Mouse (Mus musculus) CH12.LX (cell line): Measurements from ENCODE around the gene Cnpy2. TPM values are rescaled to one million over a fixed set of nuclear protein-coding genes. Genes with fewer than 3 reads are reported as not detected.

Source experiments
- DNase-seq: peaks from one replicate; pipeline ENCODE4 v3.0.0-alpha.2; 2013; ENCODE audit errors: extremely low read depth
- H3K27ac ChIP-seq: 2 replicates; pipeline ENCODE4 v1.5.1; 2012; ENCODE audit warnings: low read depth, mild to moderate bottlenecking, control low read depth, moderate library complexity; ENCODE audit not compliant: insufficient read depth
- H3K27me3 ChIP-seq: replicated peaks from 2 replicates; pipeline ENCODE3; 2012; ENCODE audit warnings: inconsistent platforms
- H3K36me3 ChIP-seq, 2 experiments: replicated peaks in 1 of 2; 2 replicates each; pipeline versions ENCODE3 to v1.6.1; 2012; ENCODE audit warnings: inconsistent platforms in 1 of 2, low read length in 1 of 2, mild to moderate bottlenecking in 1 of 2, mixed read lengths in 1 of 2, moderate library complexity in 1 of 2; ENCODE audit not compliant: control insufficient read depth in 1 of 2, insufficient read depth in 1 of 2
- H3K4me1 ChIP-seq, 2 experiments: 2 replicates each; pipeline ENCODE4 v1.6.1; 2012; ENCODE audit warnings: inconsistent platforms in 1 of 2, moderate library complexity in 1 of 2; ENCODE audit not compliant: insufficient read depth in 2 of 2, control insufficient read depth in 1 of 2
- H3K4me2 ChIP-seq: 2 replicates; pipeline ENCODE4 v1.6.1; 2012; ENCODE audit warnings: low read depth, mild to moderate bottlenecking, control low read depth; ENCODE audit not compliant: poor library complexity, insufficient read depth, severe bottlenecking
- H3K4me3 ChIP-seq, 3 experiments: fragments of 150-350 bp in 1 of 3; sonication (generic) in 1 of 3; replicated peaks in 1 of 3; 2 replicates each; pipeline versions ENCODE3 to v1.5.1; 2011 to 2012; ENCODE audit warnings: low read depth in 2 of 3, low read length in 2 of 3, mild to moderate bottlenecking in 2 of 3, moderate library complexity in 2 of 3, control low read depth in 1 of 3, improper control_type of control experiment in 1 of 3, inconsistent platforms in 1 of 3, mixed read lengths in 1 of 3; ENCODE audit not compliant: poor library complexity in 1 of 3
- H3K79me2 ChIP-seq: replicated peaks from 2 replicates; pipeline ENCODE4 v1.6.1; 2012; ENCODE audit warnings: mild to moderate bottlenecking, moderate library complexity; ENCODE audit not compliant: control insufficient read depth, poor library complexity, insufficient read depth, severe bottlenecking; ENCODE audit errors: extremely low read depth
- H3K9ac ChIP-seq: 2 replicates; pipeline ENCODE4 v1.6.1; 2012; ENCODE audit warnings: low read depth, mild to moderate bottlenecking, control low read depth, moderate library complexity; ENCODE audit not compliant: insufficient read depth
- H3K9me3 ChIP-seq: replicated peaks from 2 replicates; pipeline ENCODE3; 2012; ENCODE audit warnings: low read length, inconsistent platforms, mixed read lengths
- BHLHE40 ChIP-seq: IDR thresholded peaks from 2 replicates; pipeline ENCODE4 v1.6.1; 2011; ENCODE audit warnings: mild to moderate bottlenecking, low read depth, low read length, improper control_type of control experiment
- CHD2 ChIP-seq: IDR thresholded peaks from 2 replicates; pipeline ENCODE4 v1.6.1; 2011; ENCODE audit warnings: low read length, improper control_type of control experiment
- E2F4 ChIP-seq: IDR thresholded peaks from 2 replicates; pipeline ENCODE4 v1.6.1; 2011; ENCODE audit warnings: low read depth, low read length, improper control_type of control experiment; ENCODE audit not compliant: insufficient replicate concordance
- ELF1 ChIP-seq: IDR thresholded peaks from 2 replicates; pipeline ENCODE4 v1.6.1; 2014; ENCODE audit warnings: low read depth, mild to moderate bottlenecking, inconsistent platforms, low read length, improper control_type of control experiment
- EP300 ChIP-seq: IDR thresholded peaks from 2 replicates; pipeline ENCODE4 v1.6.1; 2011; ENCODE audit warnings: low read length, improper control_type of control experiment
- ETS1 ChIP-seq: conservative IDR thresholded peaks from 2 replicates; pipeline ENCODE4 v1.6.1; 2012; ENCODE audit warnings: low read depth, mild to moderate bottlenecking, inconsistent platforms, low read length, improper control_type of control experiment, moderate library complexity
- GABPA ChIP-seq: IDR thresholded peaks from 2 replicates; pipeline ENCODE4 v1.6.1; 2012; ENCODE audit warnings: low read depth, low read length, improper control_type of control experiment, inconsistent platforms; ENCODE audit not compliant: insufficient replicate concordance
- JUND ChIP-seq: conservative IDR thresholded peaks from 2 replicates; pipeline ENCODE4 v1.6.1; 2011; ENCODE audit warnings: low read depth, low read length, improper control_type of control experiment
- KAT2A ChIP-seq: IDR thresholded peaks from 2 replicates; pipeline ENCODE4 v1.6.1; 2012; ENCODE audit warnings: low read length, improper control_type of control experiment, inconsistent platforms; ENCODE audit not compliant: insufficient replicate concordance
- MAZ ChIP-seq: IDR thresholded peaks from 2 replicates; pipeline ENCODE4 v1.6.1; 2012; ENCODE audit warnings: low read depth, mild to moderate bottlenecking, inconsistent platforms, low read length, improper control_type of control experiment, moderate library complexity
- MEF2A ChIP-seq: IDR thresholded peaks from 2 replicates; pipeline ENCODE4 v1.6.1; 2014; ENCODE audit warnings: low read depth, mild to moderate bottlenecking, inconsistent platforms, low read length, improper control_type of control experiment, borderline replicate concordance
- MXI1 ChIP-seq: IDR thresholded peaks from 2 replicates; pipeline ENCODE4 v1.6.1; 2011; ENCODE audit warnings: mild to moderate bottlenecking, low read depth, low read length, improper control_type of control experiment
- MYC ChIP-seq: IDR thresholded peaks from 2 replicates; pipeline ENCODE4 v1.6.1; 2011; ENCODE audit warnings: low read depth, mild to moderate bottlenecking, improper control_type of control experiment, low read length
- NELFE ChIP-seq: IDR thresholded peaks from 2 replicates; pipeline ENCODE4 v1.6.1; 2011; ENCODE audit warnings: low read depth, low read length, improper control_type of control experiment
- PAX5 ChIP-seq: IDR thresholded peaks from 2 replicates; pipeline ENCODE4 v1.6.1; 2012; ENCODE audit warnings: low read length, inconsistent platforms, mixed read lengths
- POLR2A ChIP-seq: IDR thresholded peaks from 2 replicates; pipeline ENCODE4 v1.6.1; 2011; ENCODE audit warnings: low read depth, mild to moderate bottlenecking, improper control_type of control experiment, low read length
- POLR2AphosphoS2 ChIP-seq: IDR thresholded peaks from 2 replicates; pipeline ENCODE4 v1.6.1; 2011; ENCODE audit warnings: low read depth, low read length, improper control_type of control experiment
- RCOR1 ChIP-seq: conservative IDR thresholded peaks from 2 replicates; pipeline ENCODE4 v1.6.1; 2012; ENCODE audit warnings: low read depth, mild to moderate bottlenecking, inconsistent platforms, low read length, improper control_type of control experiment
- USF1 ChIP-seq: IDR thresholded peaks from 2 replicates; pipeline ENCODE4 v1.6.1; 2014; ENCODE audit warnings: low read depth, mild to moderate bottlenecking, inconsistent platforms, low read length, improper control_type of control experiment
- ZC3H11A ChIP-seq: IDR thresholded peaks from 2 replicates; pipeline ENCODE4 v1.6.1; 2012; ENCODE audit warnings: low read depth, mild to moderate bottlenecking, inconsistent platforms, low read length, improper control_type of control experiment
- ZKSCAN1 ChIP-seq: IDR thresholded peaks from 2 replicates; pipeline ENCODE4 v1.6.1; 2012; ENCODE audit warnings: low read depth, inconsistent platforms, low read length, improper control_type of control experiment, borderline replicate concordance
- ZMIZ1 ChIP-seq: IDR thresholded peaks from 2 replicates; pipeline ENCODE4 v1.6.1; 2012; ENCODE audit warnings: low read depth, mild to moderate bottlenecking, inconsistent platforms, low read length, improper control_type of control experiment
- ZNF384 ChIP-seq: IDR thresholded peaks from 2 replicates; pipeline ENCODE4 v1.6.1; 2012; ENCODE audit warnings: low read depth, low read length, improper control_type of control experiment, inconsistent platforms
- dilution Hi-C: fragments of 300-500 bp; cut with MboI; formaldehyde crosslinking; loops from 2 replicates; pipeline ENCODE4 v1.14.3; 2020; ENCODE audit warnings: low sequenced_read_pairs; ENCODE audit not compliant: extremely low pct_unique_long_range_greater_than_20kb, extremely low pct_ligation_motif_present
- in situ Hi-C: fragments of 300-500 bp; cut with MboI; formaldehyde crosslinking; loops from 3 replicates; pipeline ENCODE4 v1.14.3; 2019; ENCODE audit warnings: low sequenced_read_pairs, low pct_ligation_motif_present, low pct_unique_long_range_greater_than_20kb, mixed read lengths
- polyA plus RNA-seq: library from polyadenylated mRNA; unstranded; fragments of >175 nt; gene quantifications from 2 replicates; pipeline ENCODE4 v1.2.1, GENCODE M21; 2012; ENCODE audit warnings: low read depth; ENCODE audit not compliant: insufficient read length
- total RNA-seq, 2 experiments: library from RNA; depleted of rRNA; stranded (reverse); fragments of 300-350 nt in 1 of 2; fragments of >200 nt in 1 of 2; gene quantifications; 2 replicates each; pipeline ENCODE4 v1.2.3; 2012 to 2014

Gene Cnpy2
- total and polyA plus RNA-seq, 3 experiments, result 64.9 to 111 (median 98.9) TPM

DNA sequence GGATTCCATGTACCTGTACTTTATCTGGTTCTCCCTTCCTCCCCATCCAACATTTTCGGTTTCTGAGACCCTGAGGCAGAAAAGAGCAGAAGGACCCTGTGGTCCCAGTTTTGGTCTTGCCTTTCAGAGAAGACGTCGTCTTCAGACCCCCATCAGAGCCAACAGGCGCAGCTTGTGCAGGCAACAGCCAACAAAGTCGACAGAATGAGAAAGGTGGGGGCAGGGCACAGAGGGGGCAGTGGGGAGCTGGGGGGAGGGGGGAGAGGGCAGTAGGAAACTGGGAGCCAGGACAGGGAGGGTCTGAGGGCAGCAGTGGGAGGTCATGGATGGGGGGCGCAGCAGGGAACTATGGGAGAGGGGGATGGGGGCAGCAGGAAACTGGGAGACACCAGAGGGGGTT lies 44.1 kb upstream of the Cnpy2 start (continued):
- TF ChIP-seq RCOR1, result no peak

DNA sequence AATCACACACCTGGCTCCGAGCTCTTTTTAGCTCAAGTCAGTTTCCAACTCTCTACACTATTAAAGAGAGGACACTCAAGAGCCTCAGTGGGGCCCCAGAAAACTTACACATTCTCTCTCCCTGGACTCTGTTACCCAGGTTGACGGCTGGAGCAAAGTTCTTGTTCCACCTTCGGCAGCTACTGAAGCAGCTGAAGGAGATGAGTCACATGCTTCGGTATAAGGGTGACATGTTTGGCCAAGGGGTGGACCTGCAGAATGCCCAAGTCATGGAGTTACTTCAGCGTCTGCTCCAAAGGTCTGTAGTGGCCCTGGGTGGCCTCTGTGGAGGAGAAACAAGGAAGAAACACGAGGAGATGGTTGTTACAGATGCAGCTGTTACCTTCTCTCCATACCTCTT lies 41.3 kb upstream of the Cnpy2 start:
- dilution Hi-C loops, result no loop called here
- peaks cover 67 to 94% of the 10 kb centered on the region in 2 experiments for H3K36me3 ChIP-seq

GRCm38 (mm10) chr10:128281682-128282081 lies 40.6 kb upstream of the Cnpy2 start:
- TF ChIP-seq NELFE (no peak), POLR2AphosphoS2 (no peak), E2F4 (no peak), JUND (no peak), RCOR1 (no peak), MAZ (no peak), ZNF384 (no peak), ZKSCAN1 (no peak), KAT2A (no peak), POLR2A (no peak), ZC3H11A (no peak), MXI1 (no peak), CHD2 (no peak), MYC (no peak), ETS1 (no peak), PAX5 (no peak), ELF1 (no peak), EP300 (no peak)
- no peak overlapping the region for H3K27ac ChIP-seq
- H3K4me3 ChIP-seq, result no peak overlapping the region
- peaks cover 0 to 22% of the 10 kb centered on the region in 2 experiments; a peak in 2 of 4 replicates for H3K4me1 ChIP-seq
- H3K27me3 ChIP-seq, result no peaks in the 10 kb centered on the region
- H3K9me3 ChIP-seq, result no peaks in the 10 kb centered on the region
- no peak for DNase-seq
- H3K79me2 ChIP-seq, result no peaks in the 10 kb centered on the region
- no peak overlapping the region for H3K4me2 ChIP-seq
- peaks cover 70 to 95% of the 10 kb centered on the region in 2 experiments for H3K36me3 ChIP-seq
- no peak overlapping the region for H3K9ac ChIP-seq
- dilution Hi-C loops, result no loop called here
- in situ Hi-C loops, result no loop called here

More for the DNA sequence above, 41.3 kb upstream of the Cnpy2 start:
- H3K27ac ChIP-seq, result no peak overlapping the region
- no peak overlapping the region for H3K4me2 ChIP-seq
- H3K79me2 ChIP-seq, result no peaks in the 10 kb centered on the region
- no peak overlapping the region for H3K4me3 ChIP-seq
- TF ChIP-seq ZKSCAN1 (no peak), BHLHE40 (no peak), ZMIZ1 (no peak), JUND (no peak), MAZ (no peak), MXI1 (no peak), USF1 (no peak), E2F4 (no peak), POLR2A (no peak), GABPA (no peak), MEF2A (no peak)
- H3K27me3 ChIP-seq, result no peaks in the 10 kb centered on the region
- H3K9me3 ChIP-seq, result no peaks in the 10 kb centered on the region
- DNase-seq, result no peak
- H3K4me1 ChIP-seq, result peaks cover 0 to 14% of the 10 kb centered on the region in 2 experiments; a peak in 2 of 4 replicates
- in situ Hi-C loops, result no loop called here
- no peak overlapping the region for H3K9ac ChIP-seq
